Mouse (Mus musculus) cerebellum, adult 11 months (tissue): ENCODE measurements at regions not wholly inside any gene's neighbourhood (a gene's known extent, or its start where the extent isn't known, plus 50 kb on each side); places are given as distances from the start of the nearest gene placed in this dataset.
"Not testable (repeated sequence)": the region's sequence is repeated elsewhere in the genome, so short reads cannot be mapped to it uniquely, and the experiment has no call there.

Experiments
- DNase-seq: peaks from one replicate; pipeline ENCODE4 v3.0.0; 2022

DNA sequence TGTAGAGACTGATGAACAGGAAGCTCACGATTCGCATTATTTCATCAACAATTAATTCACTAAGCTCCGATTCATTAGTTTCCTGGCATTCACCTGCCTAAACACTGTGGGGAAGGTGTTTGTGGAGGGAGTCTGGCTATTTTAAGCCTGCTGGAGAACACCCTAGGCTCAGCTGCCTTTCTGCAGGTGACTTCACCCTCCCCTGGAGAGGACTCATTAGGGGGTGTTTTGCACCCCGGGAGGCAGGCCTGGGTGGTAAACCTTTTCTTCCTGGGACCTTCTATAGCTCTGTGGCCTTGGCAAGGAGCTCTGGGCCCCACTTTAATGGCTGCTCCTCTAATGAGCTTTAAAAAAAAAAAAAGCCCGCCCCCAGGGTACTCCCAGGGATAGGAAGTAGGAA is 55.4 kb upstream of the Bnc1 start:
- DNase-seq, result no peak

DNA sequence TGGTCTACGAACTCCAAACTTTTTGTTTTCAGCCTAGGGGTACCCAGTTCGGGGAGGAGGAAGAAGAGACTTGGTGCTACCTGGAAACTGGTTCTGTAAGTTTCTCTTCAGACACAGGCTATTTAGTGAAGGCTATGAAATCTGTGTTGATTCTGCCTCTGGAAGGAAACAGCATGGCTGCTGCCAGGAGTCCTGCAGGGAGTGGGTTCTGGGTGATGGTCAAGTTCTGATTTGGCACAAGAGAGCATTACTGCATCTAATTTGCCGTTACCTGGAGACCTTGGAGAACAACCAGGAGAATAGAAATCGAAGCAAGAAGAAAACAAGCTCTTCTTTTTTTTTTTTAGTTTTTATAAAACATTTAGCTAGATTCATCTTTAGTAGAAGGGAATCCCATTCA is 61.3 kb upstream of the Bnc1 start:
- no peak for DNase-seq

DNA sequence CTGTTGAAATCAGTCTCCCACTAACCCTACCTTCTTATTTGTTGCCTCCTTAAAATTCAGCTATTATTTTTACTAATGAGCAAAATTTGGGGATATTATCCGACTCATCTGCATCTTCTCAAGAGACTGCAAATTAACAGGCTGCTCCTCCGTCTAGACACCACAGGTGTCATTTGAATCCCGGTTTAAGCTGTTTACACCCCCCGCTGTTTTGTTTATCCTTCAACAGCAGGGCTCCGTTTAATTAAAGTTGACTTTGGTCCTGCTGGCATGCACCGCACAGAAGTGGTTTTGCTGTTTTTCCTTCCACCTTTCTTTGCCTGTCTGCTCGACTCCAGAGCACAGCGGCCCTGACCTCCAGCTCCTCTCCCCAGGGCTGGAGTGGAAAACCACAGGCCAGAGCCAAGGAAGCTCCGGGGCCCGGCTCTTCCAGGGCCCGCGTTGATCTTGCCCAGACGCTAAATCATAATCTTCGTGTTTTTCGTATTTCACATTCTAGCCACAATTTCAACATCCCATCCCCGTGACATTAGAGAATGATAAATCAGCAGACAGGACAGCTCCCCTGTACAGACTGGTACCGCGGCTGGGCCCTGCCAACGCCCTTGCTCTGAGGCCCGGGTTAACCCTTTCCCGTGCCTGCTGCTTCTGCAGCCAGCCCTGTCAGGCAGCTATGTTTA is 64.6 kb upstream of the Bnc1 start:
- no peak for DNase-seq

DNA sequence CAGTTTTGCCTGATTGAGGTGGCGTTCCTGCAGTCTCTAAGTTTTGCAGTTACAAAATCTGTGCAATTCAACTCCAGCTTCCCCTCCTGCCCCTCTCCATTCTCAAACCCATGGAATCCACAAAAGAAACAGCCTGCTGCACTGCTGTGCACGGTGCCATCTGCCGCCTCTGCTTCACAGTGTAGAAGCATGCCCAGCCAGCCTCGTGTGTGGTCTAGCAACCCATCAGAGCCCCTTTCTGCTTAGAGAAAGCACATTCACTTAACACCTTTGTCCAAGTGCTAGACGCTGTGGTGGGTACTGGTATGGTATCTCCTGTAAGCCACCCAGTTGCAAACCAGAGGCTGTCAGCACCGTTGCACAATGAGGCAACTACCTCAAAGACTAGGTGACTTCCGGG is 71.3 kb upstream of the Bnc1 start:
- DNase-seq, result no peak

DNA sequence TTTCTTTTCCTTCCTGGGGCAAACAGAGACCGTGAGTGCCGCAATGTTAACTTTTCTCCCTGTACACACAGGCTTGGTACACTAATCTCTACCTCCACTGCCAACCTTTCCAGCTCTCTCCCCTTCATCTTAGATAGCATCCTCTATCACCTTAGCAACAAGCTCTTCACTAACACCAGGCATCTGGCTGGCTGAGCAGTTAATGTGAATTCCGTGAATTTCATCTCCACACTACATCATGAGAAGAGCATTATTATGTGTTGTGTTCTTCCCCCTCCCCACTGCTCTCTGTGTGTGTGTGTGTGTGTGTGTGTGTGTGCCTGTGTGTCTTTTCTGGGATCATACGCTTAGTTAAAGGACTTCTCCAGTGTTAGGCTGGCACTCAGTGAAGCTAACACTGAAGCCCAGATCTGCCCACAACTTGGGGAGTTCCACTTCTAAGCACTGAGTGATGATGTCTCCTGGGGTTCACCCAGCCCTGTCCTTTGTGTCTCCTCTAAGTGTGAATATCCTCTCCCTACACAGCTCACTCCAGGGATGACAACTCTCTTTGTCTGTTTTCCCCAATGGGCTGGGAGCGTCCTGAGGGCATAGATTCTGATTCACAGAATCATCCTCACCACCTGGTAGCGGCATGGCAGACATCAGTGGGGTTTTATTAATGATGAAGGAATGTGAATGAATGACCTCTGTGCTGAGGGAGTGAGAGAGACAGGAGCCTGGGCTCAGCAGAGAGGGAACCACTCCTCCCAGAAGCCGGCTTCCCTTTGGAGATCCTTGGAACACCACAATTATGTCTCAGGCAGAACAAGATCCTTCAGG is 77.7 kb upstream of the Bnc1 start:
- DNase-seq, result no peak

DNA sequence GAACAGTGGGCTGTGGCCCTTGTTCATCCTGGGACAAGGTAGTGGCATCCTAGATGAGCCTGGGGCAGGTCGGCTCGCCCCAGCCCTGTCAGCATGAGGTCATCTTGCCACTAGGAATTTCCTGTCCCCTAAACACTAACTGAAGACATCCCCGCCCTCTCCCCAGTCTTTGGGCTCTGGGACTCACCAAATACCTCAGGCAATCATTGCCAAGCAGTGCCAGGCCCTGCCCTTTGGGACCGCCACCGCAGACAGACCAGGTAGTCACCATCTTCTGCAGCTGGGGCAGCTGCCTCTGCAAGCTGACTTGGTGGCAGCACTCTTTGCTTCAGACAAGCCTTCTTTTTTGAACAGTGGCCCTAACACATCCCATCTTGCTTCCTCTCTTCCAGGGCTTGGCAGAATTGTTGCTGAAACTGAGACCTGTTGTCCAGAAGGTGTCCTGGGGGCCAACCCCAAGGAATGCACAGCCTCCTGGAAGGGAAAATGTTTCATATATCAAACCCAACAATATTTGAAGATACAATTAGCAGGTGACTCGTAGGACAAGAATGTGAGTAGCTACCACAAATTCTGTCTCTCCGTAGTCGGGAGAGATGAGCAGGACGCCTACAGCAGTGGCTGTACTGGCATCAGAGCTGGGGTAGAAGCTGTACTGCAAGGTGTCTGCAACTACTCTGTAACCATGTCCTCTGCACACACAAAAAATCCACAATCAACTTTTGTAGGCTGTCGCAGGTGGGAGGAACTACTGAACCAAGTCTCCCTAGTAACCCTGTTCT is 79.0 kb upstream of the Bnc1 start:
- DNase-seq, result no peak

DNA sequence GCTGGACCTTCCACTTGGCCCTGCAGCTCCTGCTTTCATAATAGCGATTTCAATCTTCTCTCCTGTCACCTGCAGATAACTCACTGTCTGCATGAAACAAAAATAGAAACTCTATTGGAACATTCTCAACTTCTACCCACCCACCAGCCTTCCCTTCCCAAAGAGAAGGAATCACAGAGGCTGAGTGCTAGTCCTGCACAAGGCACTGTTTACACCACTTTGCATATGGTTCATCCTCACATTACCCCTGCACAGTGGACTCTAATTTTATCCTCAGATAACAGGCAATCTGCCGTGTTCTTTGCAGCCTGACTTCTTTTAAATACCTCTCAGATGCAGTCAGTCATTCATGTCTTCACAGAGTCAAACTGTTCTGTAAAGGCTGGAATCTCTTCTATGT is 83.3 kb upstream of the Bnc1 start:
- DNase-seq, result no peak

DNA sequence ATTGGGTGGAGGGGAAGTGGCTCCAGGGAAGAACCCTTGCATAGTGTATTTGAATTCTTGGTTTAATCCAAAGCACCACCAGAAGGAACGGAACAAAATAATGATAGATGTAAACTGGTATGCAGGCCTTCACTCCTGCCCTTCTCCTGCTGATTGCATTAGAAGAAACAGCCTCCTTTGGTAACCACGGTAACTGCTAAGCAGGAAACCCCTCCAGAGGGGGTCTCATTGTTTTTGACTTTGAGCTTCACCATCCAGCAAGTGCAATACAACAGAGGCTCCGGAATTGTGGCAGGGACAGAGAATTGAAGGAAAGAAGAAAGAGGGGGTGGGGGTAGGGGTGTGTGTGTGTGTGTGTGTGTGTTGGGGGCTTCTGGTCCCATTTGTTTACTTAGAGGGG is 89.8 kb upstream of the Bnc1 start:
- DNase-seq, result no peak

DNA sequence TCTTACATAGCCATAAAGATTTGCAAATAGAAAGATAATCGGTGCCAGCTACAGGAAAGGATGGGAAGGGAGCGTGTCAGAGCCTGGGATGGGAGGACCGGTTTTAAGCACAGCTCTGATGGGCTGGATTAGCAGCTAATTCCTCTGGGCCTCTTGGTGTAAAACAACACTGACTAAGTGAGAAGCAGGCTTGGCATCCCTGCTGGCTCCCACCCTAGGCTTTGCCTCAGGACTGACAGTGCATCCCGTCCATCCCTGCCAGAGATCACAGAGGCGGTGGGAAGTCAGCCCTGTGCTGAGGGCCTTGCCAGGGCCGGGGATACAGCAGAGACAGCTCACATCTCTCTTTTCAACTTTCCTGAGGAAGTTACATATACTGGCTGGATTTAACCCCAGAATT is 90.8 kb upstream of the Sh3gl3 start:
- no peak for DNase-seq

DNA sequence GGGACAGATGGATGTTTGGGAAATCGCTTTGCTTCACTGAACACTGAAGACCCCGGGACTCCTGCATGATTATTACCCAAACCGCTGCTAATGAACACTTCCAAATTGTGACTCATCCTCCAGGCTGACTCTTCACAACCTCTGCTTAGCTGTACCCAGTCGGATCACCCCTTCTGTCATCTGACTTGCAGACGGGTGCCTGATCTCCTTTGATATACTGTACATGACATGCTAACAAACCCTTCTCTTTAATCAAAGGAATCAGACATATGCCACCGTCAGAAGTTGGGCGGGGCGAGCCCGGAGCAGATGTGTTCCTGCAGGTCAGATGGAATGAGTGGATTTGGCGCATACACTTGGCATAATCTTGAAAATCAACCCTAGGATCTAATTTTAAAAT is 89.2 kb upstream of the Sh3gl3 start:
- no peak for DNase-seq

DNA sequence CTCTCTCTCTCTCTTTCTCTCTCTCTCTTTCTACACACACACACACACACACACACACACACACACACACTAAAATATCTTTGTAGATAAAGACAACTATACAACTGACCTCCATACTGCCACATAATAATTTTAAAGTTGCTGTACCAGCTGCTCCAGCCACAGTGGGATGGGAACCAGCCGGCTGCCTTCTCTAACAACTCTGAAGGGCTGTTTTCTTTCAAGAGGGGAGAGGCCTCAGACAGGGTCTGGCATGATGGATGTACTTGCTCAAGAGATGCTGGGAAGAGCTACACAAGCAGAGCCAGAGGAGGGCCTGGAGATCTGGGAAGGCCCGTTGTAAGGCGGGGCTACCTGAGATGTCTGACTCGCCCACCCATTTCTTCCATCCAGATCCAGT is 88.4 kb upstream of the Sh3gl3 start:
- DNase-seq, result no peak

DNA sequence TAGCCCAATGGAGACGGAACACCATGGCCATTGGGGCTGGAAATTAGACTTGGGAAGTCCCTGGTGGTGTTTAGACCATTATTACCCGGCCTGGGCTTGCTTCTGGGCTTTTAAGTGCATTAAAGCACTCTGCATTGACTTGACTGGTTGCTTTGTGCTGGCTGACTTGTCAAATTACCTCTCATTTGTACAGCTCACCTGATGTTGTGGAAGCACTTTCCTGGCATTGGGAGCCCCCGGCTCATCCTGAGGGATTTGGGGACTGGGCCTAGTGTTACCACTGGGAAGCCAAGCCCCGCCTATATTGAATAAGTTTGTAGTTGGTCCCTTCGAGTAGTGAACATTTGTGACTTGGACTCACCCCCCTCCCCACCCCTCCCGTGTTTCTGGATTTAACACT is 75.5 kb upstream of the Sh3gl3 start:
- no peak for DNase-seq

DNA sequence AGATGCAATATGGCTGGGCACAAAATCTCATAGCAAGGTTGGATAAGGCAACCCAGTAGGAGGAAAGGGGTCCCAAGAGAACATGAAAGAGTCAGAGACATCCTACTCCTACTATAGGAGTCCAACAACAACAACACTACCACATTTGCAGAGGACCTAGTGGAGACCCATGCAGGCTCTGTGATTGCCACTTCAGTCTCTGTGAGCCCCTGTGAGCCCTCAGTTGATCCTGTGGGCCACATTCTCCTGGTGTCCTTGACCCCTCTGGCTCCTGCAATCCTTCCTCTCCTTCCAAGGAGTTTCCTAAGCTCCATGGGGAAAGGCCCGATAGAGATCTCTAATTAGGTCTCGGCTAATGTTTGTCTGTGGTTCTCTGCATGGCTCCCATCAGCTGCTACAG is 72.3 kb upstream of the Sh3gl3 start:
- DNase-seq, result no peak

DNA sequence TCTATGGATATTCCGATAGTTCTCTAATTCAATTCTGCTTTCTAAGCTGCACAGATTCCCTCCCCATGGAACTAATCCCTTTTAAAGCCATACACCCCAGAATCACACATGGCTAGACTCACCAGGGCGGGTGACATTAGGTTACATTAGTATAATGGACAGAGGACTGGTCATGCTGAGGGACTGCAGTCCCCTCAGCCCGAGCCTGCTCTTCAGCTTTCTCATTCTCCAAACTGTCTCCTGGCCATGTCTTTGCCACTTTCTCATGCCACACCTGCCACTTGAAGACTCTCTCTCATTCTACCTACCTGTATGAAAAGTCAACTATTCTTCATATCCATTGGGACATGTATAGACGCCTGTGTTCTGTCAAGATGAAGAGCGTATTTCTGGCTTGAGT is 68.0 kb upstream of the Sh3gl3 start:
- no peak for DNase-seq

DNA sequence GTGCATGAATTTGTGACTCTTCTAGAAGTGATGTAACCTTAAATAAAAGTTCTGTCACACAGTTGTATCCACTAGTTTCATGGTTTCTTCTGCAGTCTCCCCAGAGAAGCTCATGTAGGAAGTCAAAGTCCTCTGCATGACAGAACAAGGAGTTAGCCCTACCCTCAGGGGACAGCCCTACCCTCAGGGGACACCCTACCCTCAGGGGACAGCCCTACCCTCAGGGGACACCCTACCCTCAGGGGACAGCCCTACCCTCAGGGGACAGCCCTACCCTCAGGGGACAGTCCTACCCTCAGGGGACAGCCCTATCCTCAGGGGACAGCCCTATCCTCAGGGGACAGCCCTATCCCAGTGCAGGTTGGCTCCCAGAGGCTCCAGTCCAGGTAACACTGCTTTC is 64.5 kb upstream of the Sh3gl3 start:
- DNase-seq, result not testable (repeated sequence)

DNA sequence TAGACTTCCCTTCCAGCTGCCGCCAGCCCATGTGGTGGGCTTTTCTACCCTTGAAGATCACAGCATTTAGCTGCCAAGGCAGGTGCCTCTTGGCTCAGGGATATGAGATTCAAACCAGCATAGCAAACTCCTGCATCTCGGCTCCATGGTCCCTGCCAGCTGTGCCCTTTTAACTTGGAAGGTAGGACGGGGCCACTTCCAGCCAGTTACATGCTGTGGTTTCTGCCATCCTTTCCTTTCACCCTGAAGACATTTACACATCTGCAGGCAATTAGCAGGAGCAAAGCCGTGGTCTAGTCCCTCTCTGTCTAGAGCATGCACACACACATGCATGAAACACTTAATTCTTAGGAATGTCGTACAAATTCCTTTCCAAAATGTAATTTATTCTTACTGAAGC is 64.1 kb upstream of the Sh3gl3 start:
- DNase-seq, result no peak

DNA sequence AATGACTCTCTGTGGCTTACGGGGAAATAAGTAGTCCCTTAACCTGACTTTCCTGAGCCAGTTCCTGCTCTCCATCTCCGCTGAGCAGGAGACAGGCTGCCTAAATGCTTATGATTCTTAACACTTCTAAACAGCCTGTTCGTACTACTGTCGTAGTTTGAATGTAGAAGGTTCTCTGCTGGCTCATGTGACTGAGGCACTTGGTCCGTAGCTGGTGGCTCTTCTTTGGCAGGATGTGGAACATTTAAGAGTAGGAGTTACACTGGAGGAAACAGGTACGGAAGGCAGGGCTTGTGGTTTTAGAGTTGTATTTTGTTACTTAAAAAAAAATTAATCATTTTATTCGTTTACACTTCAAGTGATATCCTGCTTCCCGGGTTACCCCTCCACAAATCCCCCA is 63.7 kb upstream of the Sh3gl3 start:
- DNase-seq, result no peak

DNA sequence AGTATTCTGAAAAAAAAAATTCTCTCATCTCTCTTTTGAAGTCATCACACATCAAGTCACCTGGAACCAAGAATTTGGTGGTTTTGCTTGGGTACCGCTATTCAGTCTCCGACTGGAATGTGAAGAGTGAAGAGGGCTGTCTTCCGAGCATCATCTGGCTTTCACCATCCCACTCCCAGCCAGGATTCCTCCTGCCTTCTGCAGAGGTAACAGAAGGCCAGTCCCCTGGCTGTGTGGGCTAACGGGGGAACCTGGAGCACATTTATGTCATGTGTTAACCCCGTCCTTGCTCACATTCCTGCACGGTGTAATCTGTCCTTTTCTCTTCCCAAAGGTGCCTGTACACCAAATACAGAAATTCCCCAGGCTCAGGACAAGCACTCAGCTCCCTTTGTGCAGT is 61.6 kb upstream of the Sh3gl3 start:
- DNase-seq, result no peak

DNA sequence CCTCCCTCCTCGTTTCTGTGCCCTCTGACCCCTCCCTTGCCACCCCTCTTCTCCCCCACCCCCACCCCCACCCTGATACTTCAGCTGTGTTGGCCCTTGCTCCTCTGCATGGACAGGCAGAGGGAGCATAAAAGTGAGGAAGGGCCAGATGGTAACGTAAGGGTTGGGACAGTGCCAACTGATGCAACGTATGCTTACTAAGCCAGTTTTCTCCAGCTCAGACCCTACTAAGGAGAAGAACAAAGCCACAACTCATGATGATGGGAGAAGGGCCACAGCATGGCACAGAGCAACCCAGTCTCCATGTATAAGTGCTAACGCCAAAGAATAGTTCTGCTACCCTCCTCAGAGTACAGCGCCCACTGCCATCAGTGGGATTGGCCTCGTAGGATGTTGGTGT is 58.0 kb upstream of the Sh3gl3 start:
- DNase-seq, result no peak

DNA sequence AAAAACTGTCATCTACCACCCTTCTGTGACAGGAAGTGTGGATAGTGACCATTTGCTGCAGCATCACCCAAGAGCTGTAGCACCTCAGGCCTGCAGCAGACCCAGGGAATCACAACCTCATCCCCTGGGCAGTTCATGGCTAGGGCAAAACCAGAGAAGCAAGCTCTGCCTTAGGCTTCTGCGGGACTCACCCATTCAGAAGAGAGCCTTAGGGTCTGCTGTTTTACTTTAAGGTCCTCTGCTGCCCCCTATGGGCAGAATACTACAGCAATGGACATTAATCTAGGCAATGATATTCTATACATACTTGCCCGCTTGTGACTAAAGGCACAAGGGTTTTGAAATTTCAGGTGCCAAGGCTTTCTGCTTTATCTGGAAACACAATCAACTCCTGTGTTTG is 54.4 kb upstream of the Sh3gl3 start:
- peak; percentile 31 for DNase-seq

DNA sequence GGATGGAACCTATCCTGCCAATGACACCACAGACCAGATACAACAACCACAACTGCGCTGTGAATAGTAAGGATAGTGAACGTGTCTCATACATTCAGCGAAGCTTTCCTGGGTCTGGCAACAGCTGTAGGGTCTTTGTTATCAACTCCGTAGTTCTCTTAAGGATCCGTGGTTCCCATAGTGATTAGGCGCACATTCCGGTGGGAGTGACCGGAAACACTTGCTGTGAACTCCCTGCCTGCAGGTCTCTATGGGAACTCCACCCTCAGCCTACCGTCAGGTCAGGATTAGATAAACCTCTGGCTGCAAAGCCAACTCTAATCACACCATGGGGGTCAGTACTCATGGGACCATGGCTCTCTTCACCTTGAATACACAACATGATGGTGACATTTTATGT is 53.8 kb upstream of the Sh3gl3 start:
- DNase-seq, result no peak

DNA sequence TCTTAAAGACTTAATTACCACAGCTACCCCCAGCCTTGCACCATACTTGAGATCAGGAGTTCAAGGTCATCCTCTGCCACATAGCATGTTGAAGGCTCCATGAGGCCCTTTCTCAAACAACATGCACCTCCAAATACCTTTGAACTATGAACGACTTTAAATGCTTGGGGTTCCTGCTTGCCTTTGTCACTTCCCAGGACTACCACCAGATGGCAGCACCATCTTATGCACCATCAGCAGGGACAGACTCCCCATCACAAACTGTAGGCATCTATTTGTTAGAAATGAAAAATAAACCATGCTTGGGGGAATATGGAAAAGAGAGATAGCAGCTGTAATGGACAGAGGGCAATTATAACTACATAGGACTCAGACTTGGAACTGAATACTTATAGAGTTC is 51.9 kb upstream of the Sh3gl3 start:
- DNase-seq, result peak; percentile 50
